Mouse (Mus musculus) layer of hippocampus, adult 18-20 months (tissue): ENCODE measurements at regions not wholly inside any gene's neighbourhood (a gene's known extent, or its start where the extent isn't known, plus 50 kb on each side); places are given as distances from the start of the nearest gene placed in this dataset.

ENCODE experiments used
- DNase-seq, 2 experiments: peaks; one replicate each; pipeline ENCODE4 v3.0.0; 2022; ENCODE audit warnings: low spot score in 2 of 2

DNA sequence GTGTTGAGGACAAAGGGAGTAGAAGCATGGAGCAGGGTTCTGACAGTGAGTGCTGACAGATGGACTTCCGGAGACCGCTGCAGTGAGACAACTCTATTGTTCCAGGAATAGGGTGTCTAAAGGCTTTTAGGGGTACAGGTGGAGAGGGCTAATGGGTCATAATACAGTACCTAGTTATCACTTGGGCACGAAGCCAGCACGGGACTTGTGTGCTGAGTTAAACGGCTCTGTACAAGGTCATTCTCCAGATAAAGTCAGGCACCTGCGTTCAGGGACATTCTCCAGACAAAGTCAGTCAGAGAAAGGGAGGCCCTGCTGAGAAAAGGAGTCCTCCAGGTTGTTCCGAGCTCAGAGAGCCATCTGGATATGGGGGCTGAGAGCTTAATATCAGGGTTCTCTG, 60.2 kb upstream of the Itga6 start:
- DNase-seq, result no peak

DNA sequence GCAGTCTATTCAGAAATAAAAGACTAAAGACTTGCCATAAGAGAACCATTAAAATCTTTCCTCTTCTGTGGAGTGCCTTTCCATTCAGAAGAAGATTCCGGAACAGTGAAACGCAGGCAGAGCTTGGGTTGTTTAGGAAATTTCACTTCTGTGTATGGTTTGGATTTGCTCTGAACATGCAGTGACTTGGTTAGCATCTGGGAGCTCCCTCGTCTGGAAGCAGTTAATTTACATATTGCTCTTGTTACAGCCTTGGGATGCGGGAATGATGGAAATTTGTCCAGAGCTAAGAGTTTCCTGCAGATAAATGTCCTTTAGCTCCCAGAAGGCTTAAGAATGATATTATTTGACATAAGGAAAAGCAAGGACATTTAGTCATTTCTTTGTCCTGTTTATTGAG, 56.4 kb upstream of the Itga6 start:
- DNase-seq, result no peak

DNA sequence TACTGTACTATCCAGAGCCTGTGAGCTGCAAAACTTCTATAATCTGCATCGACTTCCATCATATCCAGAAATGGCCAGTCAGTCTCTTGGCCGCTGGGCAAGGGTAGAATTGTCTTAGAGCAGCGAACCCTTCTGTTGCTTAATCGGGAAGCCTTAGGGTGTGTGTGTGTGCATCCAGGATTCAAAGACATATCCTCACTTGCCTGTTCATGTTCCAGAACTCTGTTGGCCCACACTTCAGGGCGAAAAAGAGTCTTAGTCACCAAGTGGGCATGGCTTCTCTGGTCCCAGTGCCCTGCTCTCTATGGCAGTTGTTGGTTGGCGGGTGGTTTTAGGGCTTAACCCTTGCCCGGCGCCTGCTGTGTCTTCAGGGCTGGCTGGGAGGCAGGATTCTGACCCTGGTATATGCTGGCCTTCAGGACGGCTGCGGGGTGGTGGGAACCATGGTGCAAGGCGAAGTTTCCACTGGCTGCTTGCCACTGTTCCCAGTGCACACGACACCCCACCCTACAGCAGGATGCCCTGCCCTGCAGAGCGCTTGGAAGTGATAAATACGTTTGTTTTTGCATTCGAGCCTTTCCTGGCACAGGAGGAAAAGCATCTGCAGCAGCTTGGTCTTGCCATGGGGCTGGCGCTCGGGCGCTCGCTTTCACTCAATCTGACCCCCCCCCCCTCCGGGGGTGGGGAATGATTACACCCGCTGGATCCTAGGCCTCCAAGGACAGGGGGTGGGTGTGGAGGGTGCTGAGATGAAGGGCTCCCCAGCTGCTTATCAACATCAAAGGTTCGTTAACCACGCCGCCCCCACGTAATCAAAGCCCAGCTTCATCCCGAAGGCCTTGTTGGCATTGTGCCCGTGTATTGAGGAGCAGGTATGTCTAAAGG, 54.9 kb upstream of the Itga6 start:
- DNase-seq, result no peak

DNA sequence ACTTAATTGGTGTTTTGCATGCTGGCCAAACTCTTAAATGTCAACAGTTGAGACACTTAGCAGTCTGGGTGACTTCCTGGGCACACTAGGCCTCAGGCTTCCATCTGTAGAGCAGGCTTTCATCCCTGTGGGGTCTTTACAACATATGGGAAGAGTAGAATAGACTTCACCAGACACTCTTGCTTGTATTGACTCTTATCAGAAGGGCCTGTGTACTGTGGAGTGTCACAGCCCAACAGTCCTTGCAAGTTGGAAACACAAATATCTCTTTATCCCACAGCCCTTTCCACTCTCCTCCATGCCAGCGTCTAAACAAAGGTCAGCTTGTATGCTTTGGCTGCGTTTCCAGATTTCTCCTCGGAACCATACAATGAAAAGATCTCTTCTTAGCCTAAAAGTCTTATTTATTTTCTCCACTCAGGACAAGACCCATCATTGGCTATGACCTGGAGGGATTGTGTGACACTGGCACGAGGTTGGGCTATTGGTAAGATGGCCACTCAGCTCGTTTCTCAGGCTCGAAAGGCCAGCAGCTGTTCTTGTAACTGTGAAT, 50.6 kb upstream of the Itga6 start:
- DNase-seq, result no peak
